Mouse (Mus musculus) neutrophil, adult 59 days (primary cell): ENCODE data around the gene Gm11492. TPM values are rescaled to one million over a fixed set of nuclear protein-coding genes. Genes with fewer than 3 reads are reported as not detected.

Experiments
- total RNA-seq, 2 experiments: library from RNA; stranded (reverse); gene quantifications; 1 replicate in 1 of 2; 2 replicates in 1 of 2; pipeline ENCODE4 v1.2.4; 2023

The Gm11492 gene
- total RNA-seq: not detected

GRCm38 (mm10) chr11:87566501-87566900, at the start of gene Gm11492:
Gene Gm11492 (plus strand): TSS chr11:87566653.

GRCm38 (mm10) chr11:87568255-87568953, 2.0 kb downstream of the Gm11492 start, which contains the start of gene Sept4:
Gene Sept4 (plus strand): TSS chr11:87568903.

GRCm38 (mm10) chr11:87591526-87592353, 25.3 kb downstream of the Gm11492 start, which contains the start of gene Mtmr4:
Gene Mtmr4 (plus strand): TSS chr11:87592162.

GRCm38 (mm10) chr11:87616790-87617474, 50.5 kb downstream of the Gm11492 start, which contains the start of gene Hsf5:
Gene Hsf5 (plus strand): TSS chr11:87617164.

Other genes starting within 250 kb of the Gm11492 start
- 1 to 10 TPM; 1.1 to 2.2 TPM for gene Ppm1e, start 207.6 kb upstream of the Gm11492 start, total RNA-seq
- gene Rad51c, start 161.7 kb upstream of the Gm11492 start, total RNA-seq: 1 to 10 TPM; 3.2 to 3.9 TPM
- gene Tex14, start 161.6 kb upstream of the Gm11492 start, total RNA-seq: under 1 TPM; 0.38 to 0.82 TPM
- gene Sept4, start 2.2 kb downstream of the Gm11492 start, total RNA-seq: 1 to 10 TPM in 1 of 2 experiments, not detected in 1; 1.5 TPM
- 10 to 100 TPM; 20.9 to 22.4 TPM for gene Mtmr4, start 25.5 kb downstream of the Gm11492 start, total RNA-seq
- under 1 TPM; 0.11 to 0.13 TPM for gene Hsf5, start 50.5 kb downstream of the Gm11492 start, total RNA-seq
- 1 to 10 TPM; 1.3 to 2.6 TPM for gene Rnf43, start 96.1 kb downstream of the Gm11492 start, total RNA-seq
- 100 to 1,000 TPM; 119 to 146 TPM for gene Supt4a, start 170.9 kb downstream of the Gm11492 start, total RNA-seq
- gene Tspoap1, start 193.9 kb downstream of the Gm11492 start, total RNA-seq: 10 to 100 TPM; 18.7 to 21.5 TPM
- gene Mpo, start 226.9 kb downstream of the Gm11492 start, total RNA-seq: 100 to 1,000 TPM; 798 to 870 TPM